In genomic region chr11:53773641-53774360, GRCm38 (mm10) we compare ENCODE assay signal across 19 mouse cellular contexts. TPM values are rescaled to one million over a fixed set of nuclear protein-coding genes. Genes with fewer than 3 reads are reported as not detected.
"Had no signal": no experiment of that assay in that cellular context is flagged by ENCODE, and none has a peak within 500 bp of the region (broad histone marks: within the 10 kb centered on the region; RNA-seq: fewer than 3 reads in every experiment).

No protein-coding gene starts in this region.

- H3K36me3 ChIP-seq: midbrain, embryonic 13.5 days; midbrain, embryonic 15.5 days; neural tube, embryonic 12.5 days had no signal

- ATAC-seq: liver, postnatal 0 days; lung, postnatal 0 days; midbrain, embryonic 13.5 days; midbrain, embryonic 15.5 days had no signal

- H3K27me3 ChIP-seq: lung, embryonic 15.5 days had no signal

- DNase-seq: liver, postnatal 0 days; lung, adult 2 months; lung, postnatal 14 days; right cerebral cortex, postnatal 14 days; spleen, adult 18-20 months; thymus, adult 18-20 months; thymus, postnatal 14 days; thymus, postnatal 36 days had no signal

- H3K9ac ChIP-seq: liver, postnatal 0 days; lung, embryonic 15.5 days; midbrain, embryonic 13.5 days; midbrain, embryonic 15.5 days; neural tube, embryonic 12.5 days had no signal

- H3K4me3 ChIP-seq: lung, embryonic 15.5 days; midbrain, embryonic 13.5 days; midbrain, embryonic 15.5 days; neural tube, embryonic 12.5 days had no signal

- H3K27ac ChIP-seq: lung, embryonic 15.5 days; macrophage; midbrain, embryonic 13.5 days; midbrain, embryonic 15.5 days; neural tube, embryonic 12.5 days had no signal

- H3K4me2 ChIP-seq: lung, embryonic 15.5 days; midbrain, embryonic 11.5 days; midbrain, embryonic 13.5 days; midbrain, embryonic 15.5 days; neural tube, embryonic 12.5 days had no signal

- H3K9me3 ChIP-seq: lung, embryonic 15.5 days; midbrain, embryonic 13.5 days; midbrain, embryonic 15.5 days; neural tube, embryonic 12.5 days had no signal

RNA-seq across cellular contexts. Expression of gene Gm17334, which starts 0.8 kb away (rescaled TPM):
- polyA plus RNA-seq: macrophage; midbrain, embryonic 11.5 days; midbrain, embryonic 13.5 days; midbrain, embryonic 15.5 days; midbrain, postnatal 0 days; neural tube, embryonic 12.5 days; neural tube, embryonic 14.5 days; stomach, embryonic 16.5 days had no signal

RNA-seq across cellular contexts. Expression of gene Il5, which starts 53.2 kb away (rescaled TPM):
- polyA plus RNA-seq: liver, postnatal 0 days; lung, postnatal 0 days; macrophage; midbrain, embryonic 11.5 days; midbrain, embryonic 13.5 days; midbrain, embryonic 15.5 days; neural tube, embryonic 12.5 days; neural tube, embryonic 14.5 days; stomach, embryonic 14.5 days; stomach, embryonic 16.5 days had no signal
